Mouse (Mus musculus): ENCODE measurements around the gene Zxdc.

DNA sequence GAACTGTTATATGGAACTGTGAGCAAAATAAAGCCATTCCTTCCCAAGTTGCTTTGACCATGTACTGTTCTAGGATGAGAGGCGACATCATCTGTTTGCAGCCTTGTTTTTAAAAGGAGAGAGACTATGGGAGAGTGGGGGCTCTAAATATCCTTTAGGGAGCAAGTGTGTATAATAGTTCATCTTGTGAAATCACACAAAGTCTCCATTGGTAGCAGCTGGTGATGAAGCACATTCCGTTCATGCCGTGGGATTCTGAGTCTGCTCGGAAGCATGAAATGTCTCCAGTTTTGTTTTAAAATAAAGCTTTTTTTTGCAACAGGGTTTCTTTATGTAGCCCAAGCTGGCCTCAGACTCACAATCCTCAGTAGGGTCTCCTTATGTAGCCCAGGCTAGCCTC lies 56.7 kb downstream of the Zxdc start:
- TF ChIP-seq POLR2A (IDR thresholded peaks at IDR 0.05; ENCODE audit: borderline replicate concordance, extremely low read depth, insufficient read depth, insufficient read length, poor library complexity, severe bottlenecking) (no peak), CTCF (IDR thresholded peaks at IDR 0.05; ENCODE audit: borderline replicate concordance, extremely low read depth, insufficient read depth, insufficient read length) (no peak)
